Mouse (Mus musculus) hindbrain, embryonic 16.5 days (tissue): ENCODE data around the gene Ccdc15. TPM values are rescaled to one million over a fixed set of nuclear protein-coding genes. Genes with fewer than 3 reads are reported as not detected.

ENCODE experiments used
- ATAC-seq: fragments of 200-750 bp; cut with Nextera tagmentation; 2 replicates; pipeline ENCODE4 v1.8.0; 2017; ENCODE audit warnings: moderate TSS enrichment, moderate library complexity
- H3K27ac ChIP-seq: fragments of 300-500 bp; sonication (generic); 2 replicates; pipeline ENCODE4 v1.5.1; 2014; ENCODE audit warnings: low read depth, mild to moderate bottlenecking, control low read depth, low read length, moderate library complexity
- H3K27me3 ChIP-seq: fragments of 300-500 bp; sonication (generic); replicated peaks from 2 replicates; pipeline ENCODE4 v1.6.1; 2014; ENCODE audit warnings: low read length; ENCODE audit not compliant: control insufficient read depth, insufficient read depth
- H3K36me3 ChIP-seq: fragments of 300-500 bp; sonication (generic); 2 replicates; pipeline ENCODE4 v1.6.1; 2014; ENCODE audit warnings: mild to moderate bottlenecking, low read length, moderate library complexity, mixed read lengths; ENCODE audit not compliant: control insufficient read depth, insufficient read depth
- H3K4me1 ChIP-seq: fragments of 300-500 bp; sonication (generic); 2 replicates; pipeline ENCODE4 v1.6.1; 2014; ENCODE audit warnings: low read depth, low read length; ENCODE audit not compliant: control insufficient read depth, insufficient read depth
- H3K4me2 ChIP-seq: fragments of 300-500 bp; sonication (generic); 2 replicates; pipeline ENCODE4 v1.6.1; 2014; ENCODE audit warnings: mild to moderate bottlenecking, low read length, control low read depth, moderate library complexity
- H3K4me3 ChIP-seq: fragments of 300-500 bp; sonication (generic); 2 replicates; pipeline ENCODE4 v1.5.1; 2014; ENCODE audit warnings: mild to moderate bottlenecking, low read length, control low read depth, moderate library complexity
- H3K9ac ChIP-seq: fragments of 300-500 bp; sonication (generic); 2 replicates; pipeline ENCODE4 v1.6.1; 2014; ENCODE audit warnings: low read depth, mild to moderate bottlenecking, control low read depth, low read length, moderate library complexity
- H3K9me3 ChIP-seq: fragments of 300-500 bp; sonication (generic); 2 replicates; pipeline ENCODE4 v1.6.1; 2014; ENCODE audit warnings: mild to moderate bottlenecking, low read length, moderate library complexity; ENCODE audit not compliant: control insufficient read depth
- WGBS: fragments of 180-500 bp; shearing (Covaris S2); extraction: QIAGEN DNeasy Blood & Tissue Kit; methylation state at CpG from one replicate; pipeline ENCODE4 v1.1.7; 2014; 5-methylcytosine and 5-hydroxymethylcytosine counted together
- polyA plus RNA-seq: library from polyadenylated mRNA; unstranded; fragments of >200 nt; fragmentation: Nextera tagmentation; extraction: Ambion mirVana; gene quantifications from 2 replicates; pipeline ENCODE4 v1.2.1, GENCODE M21; 2015

The Ccdc15 gene
- polyA plus RNA-seq, 1 experiment from 2014 or later = 7.1 TPM

DNA sequence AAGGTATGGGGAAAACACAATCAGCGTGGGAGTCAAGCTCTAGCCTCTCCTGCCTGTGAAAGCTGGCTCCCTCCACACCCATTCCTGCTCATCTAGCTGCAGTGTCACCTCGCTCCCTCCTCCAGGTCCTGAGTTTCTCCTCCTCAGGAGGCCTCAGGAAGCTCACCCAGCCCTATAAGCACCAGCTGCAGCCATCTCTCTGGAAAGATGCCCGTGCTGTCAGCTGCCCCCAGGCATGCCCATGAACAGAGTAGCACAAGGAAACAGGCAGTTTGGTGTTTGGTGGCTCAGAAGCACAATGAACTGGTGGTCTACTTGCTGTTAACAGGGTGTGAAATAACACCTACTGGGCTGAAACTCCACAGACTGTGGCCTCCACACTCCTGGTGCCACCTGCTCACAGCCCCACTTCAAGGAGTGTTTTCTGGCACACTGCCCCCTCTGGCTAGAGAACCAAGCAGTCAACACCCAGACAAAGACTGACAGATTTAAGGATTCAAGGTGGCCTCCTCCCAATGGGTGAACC is 99.8 kb downstream of the Ccdc15 start:
- Histone ChIP-seq H3K4me2 (no peak overlapping the region), H3K27ac (no peak overlapping the region), H3K4me1 (no peaks in the 10 kb centered on the region), H3K36me3 (no peaks in the 10 kb centered on the region), H3K4me3 (no peak overlapping the region), H3K9ac (no peak overlapping the region), H3K27me3 (peaks cover 2% of the 10 kb centered on the region; the same call in 1 of the 2 replicates), H3K9me3 (no peaks in the 10 kb centered on the region)
- 35% methylated on average over 3 of the region's 3 CpGs for WGBS
- ATAC-seq = peak; percentile 67

DNA sequence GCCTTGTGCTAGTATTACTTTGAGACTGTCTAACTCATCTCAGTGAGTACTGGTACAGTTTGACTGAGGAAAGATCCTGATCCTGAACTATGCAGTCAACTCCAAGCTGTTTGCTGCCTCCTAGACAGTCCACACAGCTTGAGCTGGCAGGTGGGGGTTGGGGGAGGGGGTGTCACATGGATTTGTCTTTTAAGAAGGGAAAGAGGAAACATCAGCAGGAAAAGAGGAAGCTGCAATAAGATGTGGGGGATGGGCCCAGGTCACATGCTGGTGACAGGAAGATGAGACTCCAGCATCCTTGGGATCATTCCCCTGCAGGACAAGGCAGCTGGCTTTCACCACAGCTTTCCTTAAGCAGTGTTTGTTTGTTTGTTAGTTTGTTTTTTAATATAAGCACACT is 100.8 kb downstream of the Ccdc15 start:
- Histone ChIP-seq H3K4me1 (no peaks in the 10 kb centered on the region), H3K27ac (no peak overlapping the region), H3K9ac (no peak overlapping the region), H3K36me3 (no peaks in the 10 kb centered on the region), H3K27me3 (no peaks in the 10 kb centered on the region), H3K4me3 (no peak overlapping the region), H3K4me2 (no peak overlapping the region), H3K9me3 (no peaks in the 10 kb centered on the region)
- no peak for ATAC-seq

DNA sequence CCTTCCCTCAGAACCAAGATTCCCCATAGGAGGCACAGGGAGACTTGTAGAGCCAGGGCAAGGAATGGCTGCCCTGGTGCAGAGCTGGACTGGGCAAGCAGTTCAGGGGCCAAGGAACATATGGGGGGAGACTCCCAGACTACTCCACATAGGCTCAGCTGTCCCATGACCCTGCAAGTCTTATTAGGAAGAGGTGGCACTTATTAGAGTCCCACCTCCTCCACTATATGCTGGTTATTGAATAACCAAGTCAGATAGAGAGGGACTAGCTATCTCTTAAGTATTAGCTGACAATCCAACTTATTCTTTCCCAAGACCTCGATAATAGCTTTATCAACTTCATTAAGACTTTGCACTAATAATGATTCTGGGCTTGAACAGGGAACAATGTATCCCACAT is 102.4 kb downstream of the Ccdc15 start:
- Histone ChIP-seq H3K4me3 (no peak overlapping the region), H3K9me3 (no peaks in the 10 kb centered on the region), H3K27ac (no peak overlapping the region), H3K36me3 (no peaks in the 10 kb centered on the region), H3K4me2 (no peak overlapping the region), H3K27me3 (no peaks in the 10 kb centered on the region), H3K9ac (no peak overlapping the region), H3K4me1 (no peaks in the 10 kb centered on the region)
- 93% methylated on average over 1 of the region's 1 CpGs for WGBS
- no peak for ATAC-seq

DNA sequence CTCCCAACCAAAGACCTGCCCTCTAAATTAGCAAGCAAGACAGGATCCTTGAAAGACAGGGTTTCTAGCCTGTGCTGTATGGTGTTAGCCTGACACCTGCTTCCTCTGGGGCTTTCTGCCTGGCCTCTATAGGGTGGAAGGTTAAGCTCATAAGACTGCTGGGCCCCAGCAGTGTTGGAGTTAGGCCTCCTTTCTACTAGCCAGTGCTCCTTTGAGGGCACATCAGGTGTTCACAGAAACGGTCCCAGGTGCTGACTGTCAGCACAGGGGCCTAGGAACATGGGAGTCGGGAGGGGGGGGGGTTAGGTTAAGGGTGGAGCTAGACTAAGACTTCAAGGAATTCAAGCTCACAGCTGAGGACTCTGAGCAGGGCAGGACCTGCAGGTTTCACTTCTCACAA is 102.8 kb downstream of the Ccdc15 start:
- Histone ChIP-seq H3K27me3 (no peaks in the 10 kb centered on the region), H3K36me3 (no peaks in the 10 kb centered on the region), H3K9me3 (no peaks in the 10 kb centered on the region), H3K27ac (no peak overlapping the region), H3K4me3 (no peak overlapping the region), H3K9ac (no peak overlapping the region), H3K4me2 (no peak overlapping the region), H3K4me1 (no peaks in the 10 kb centered on the region)
- 69% methylated on average over 2 of the region's 2 CpGs for WGBS
- no peak for ATAC-seq

DNA sequence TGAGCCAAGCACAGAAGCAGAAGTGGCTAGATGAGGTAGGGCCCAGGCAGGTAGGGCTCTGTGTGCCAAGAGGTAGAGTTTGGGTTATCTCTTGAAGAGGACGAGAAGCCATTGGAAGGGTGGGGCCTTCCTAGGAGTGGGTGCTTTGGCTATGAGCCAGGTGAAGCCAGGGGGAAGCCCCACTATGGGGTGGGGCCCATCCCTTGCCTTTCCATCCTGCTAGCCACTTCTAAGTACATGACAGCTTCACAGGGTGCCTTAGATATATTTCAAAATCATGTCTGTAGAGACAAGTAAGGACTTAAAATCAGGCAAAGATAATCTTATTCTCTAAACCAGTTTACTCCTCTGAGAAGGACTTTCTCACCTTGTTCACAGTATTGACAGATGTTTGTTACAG is 103.6 kb downstream of the Ccdc15 start:
- ATAC-seq = no peak
- no peaks in the 10 kb centered on the region for H3K9me3 ChIP-seq
- H3K4me1 ChIP-seq = no peaks in the 10 kb centered on the region
- no peak overlapping the region for H3K4me3 ChIP-seq
- no peak overlapping the region for H3K27ac ChIP-seq
- WGBS = 93% methylated on average over 1 of the region's 1 CpGs
- no peaks in the 10 kb centered on the region for H3K36me3 ChIP-seq
- no peak overlapping the region for H3K9ac ChIP-seq
- H3K27me3 ChIP-seq = no peaks in the 10 kb centered on the region
- no peak overlapping the region for H3K4me2 ChIP-seq

DNA sequence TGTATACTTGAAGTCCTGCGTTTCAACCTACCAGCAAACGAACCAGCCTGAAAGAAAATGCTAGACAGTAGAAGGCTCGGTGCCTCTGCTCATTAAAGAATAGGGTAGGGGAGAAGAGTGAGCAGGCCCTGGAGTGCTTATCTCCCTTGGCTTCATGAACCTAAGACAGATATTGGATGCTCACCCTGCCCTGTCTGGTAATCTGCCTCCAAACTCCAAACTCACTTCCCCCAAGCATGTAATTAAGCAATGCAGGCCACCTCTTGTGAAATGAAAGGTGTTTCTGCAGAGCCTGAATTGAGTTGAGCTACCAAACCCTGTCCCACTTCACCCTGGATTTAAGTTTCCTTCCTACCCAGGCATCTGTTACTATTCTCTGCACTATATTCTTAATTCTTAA is 105.5 kb downstream of the Ccdc15 start:
- H3K36me3 ChIP-seq = no peaks in the 10 kb centered on the region
- no peak overlapping the region for H3K4me3 ChIP-seq
- H3K4me2 ChIP-seq = no peak overlapping the region
- 83% methylated on average over 3 of the region's 3 CpGs for WGBS
- H3K27me3 ChIP-seq = no peaks in the 10 kb centered on the region
- ATAC-seq = no peak
- no peak overlapping the region for H3K9ac ChIP-seq
- H3K27ac ChIP-seq = no peak overlapping the region
- H3K9me3 ChIP-seq = no peaks in the 10 kb centered on the region
- no peaks in the 10 kb centered on the region for H3K4me1 ChIP-seq

DNA sequence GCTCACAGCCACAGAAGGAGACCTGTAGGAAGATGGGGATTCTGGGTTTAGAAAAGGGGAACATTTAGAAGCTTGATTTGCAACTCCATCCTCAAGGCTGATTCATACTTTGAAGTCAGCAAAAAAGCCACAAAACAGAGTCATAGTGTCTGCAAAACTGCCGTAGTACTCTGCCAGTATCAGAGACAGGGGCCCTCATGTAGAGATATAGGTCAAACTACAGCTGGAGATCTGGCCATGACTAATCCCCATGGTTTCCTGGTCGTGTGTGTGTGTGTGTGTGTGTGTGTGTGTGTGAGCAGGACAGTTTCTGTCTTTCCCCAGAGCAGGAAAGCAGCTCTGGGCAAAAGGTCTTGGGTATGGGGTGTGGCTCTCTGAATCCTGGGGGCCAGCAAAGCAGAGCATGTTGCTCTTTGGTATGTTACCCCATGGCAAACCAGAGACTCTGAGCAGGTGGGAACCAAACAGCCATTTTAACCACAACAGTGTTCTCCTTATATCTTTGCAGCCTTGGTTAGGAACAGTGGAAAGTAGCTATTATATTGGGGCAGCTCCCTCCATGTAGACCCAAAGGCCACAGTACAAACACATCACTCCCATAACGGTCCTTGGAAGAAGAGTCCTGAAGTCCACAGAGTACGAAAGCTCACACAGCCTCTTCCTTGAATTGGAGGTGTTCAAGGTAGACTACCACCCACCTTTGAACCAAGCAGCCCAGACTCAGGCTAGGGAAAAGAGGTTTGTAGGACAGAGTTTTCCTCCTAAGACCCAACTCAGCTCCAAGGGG is 112.1 kb downstream of the Ccdc15 start:
- no peaks in the 10 kb centered on the region for H3K4me1 ChIP-seq
- no peaks in the 10 kb centered on the region for H3K9me3 ChIP-seq
- no peak for ATAC-seq
- no peak overlapping the region for H3K27ac ChIP-seq
- 72% methylated on average over 4 of the region's 4 CpGs for WGBS
- no peak overlapping the region for H3K4me3 ChIP-seq
- no peaks in the 10 kb centered on the region for H3K36me3 ChIP-seq
- no peak overlapping the region for H3K4me2 ChIP-seq
- H3K27me3 ChIP-seq = no peaks in the 10 kb centered on the region
- no peak overlapping the region for H3K9ac ChIP-seq

DNA sequence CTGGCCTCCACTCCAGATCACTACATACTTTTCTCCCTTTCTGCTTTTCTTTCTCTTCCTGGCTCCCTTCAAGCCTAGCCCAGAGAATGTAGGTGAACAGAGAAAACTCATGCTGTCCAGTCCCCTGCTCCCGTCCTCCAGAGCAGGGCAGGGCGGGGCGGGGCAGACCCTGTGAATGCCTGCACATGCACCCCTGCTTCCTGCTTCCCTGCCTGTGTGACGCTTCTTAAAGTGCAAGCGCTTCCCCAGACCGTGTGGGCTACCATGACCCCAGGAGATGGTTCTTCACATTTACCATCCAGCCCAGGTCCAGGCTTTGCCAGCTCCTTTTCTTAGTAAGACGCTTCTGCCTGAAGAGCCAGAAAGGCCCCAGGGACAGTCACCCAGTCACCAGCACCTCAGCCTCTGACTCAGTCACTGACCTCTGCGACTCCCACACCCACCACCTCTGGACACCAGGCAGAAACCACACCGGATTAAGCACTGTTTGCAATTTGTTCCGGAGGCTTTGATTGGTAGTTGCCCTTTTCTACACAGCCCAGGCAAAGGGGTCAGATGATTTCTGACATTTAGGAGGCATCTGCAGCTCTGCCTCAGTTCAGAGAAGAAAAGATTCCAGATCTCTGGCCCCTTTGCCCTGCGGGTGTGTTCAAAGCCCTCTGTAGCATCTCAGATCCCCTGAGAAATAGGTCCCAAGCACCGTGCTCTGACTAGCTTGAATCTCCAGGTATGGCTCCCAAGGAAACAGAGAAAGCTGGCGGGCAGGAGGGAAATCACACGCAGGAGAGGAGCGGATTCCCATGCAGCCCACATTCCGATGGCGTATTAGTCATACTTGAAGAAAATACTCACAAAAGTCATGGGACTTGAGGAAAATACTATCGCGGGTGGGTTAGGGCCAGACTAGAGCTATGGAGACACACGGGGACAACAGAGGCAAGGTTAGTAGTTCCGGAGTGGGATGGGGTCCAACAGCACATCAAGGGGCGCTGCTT is 115.7 kb downstream of the Ccdc15 start:
- Histone ChIP-seq H3K36me3 (no peaks in the 10 kb centered on the region), H3K4me2 (no peak overlapping the region), H3K9me3 (no peaks in the 10 kb centered on the region), H3K27me3 (no peaks in the 10 kb centered on the region), H3K27ac (no peak overlapping the region), H3K9ac (no peak overlapping the region), H3K4me1 (no peaks in the 10 kb centered on the region), H3K4me3 (no peak overlapping the region)
- WGBS = 67% methylated on average over 22 of the region's 22 CpGs
- no peak for ATAC-seq
